Comparison of ENCODE assay signal across 8 mouse cellular contexts in genomic region chr13:110690501-110691255, GRCm38 (mm10).
DNase-seq lines count a peak whose midpoint lies in the region; ATAC-seq and TF ChIP-seq lines count a peak whose summit lies in the region.

No protein-coding gene starts in this region.

- no peak for ATAC-seq in midbrain, postnatal 0 days (ENCODE audit: low FRiP score)
- ATAC-seq in midbrain, embryonic 15.5 days (replicated peaks) = no peak; the same call in 1 of the 2 replicates
- ATAC-seq in liver, embryonic 11.5 days (replicated peaks; ENCODE audit: low FRiP score) = no peak
- ATAC-seq in activated CD4-positive, CD25-positive, alpha-beta regulatory T cell, adult 4 months = no peak

- intact Hi-C loops in heart, postnatal 14 days (cut with DNase I) = no loop called here

- H3K4me2 ChIP-seq in midbrain, postnatal 0 days (ENCODE audit: low read depth, low read length, poor library complexity, severe bottlenecking) = peak overlapping the region; percentile 2; the same call in 1 of the 2 replicates
- H3K4me2 ChIP-seq in midbrain, embryonic 15.5 days = no peak overlapping the region
- H3K4me2 ChIP-seq in liver, embryonic 11.5 days = no peak overlapping the region

- H3K36me3 ChIP-seq in midbrain, postnatal 0 days (ENCODE audit: insufficient read depth, low read length) = no peaks in the 10 kb centered on the region
- H3K36me3 ChIP-seq in midbrain, embryonic 15.5 days (replicated peaks) = no peaks in the 10 kb centered on the region
- no peaks in the 10 kb centered on the region for H3K36me3 ChIP-seq in liver, embryonic 11.5 days (ENCODE audit: control insufficient read depth, insufficient read depth, low read length)

- DNase-seq in adrenal gland, adult 2 months = peak; percentile 21
- DNase-seq in adrenal gland, postnatal 4 days (ENCODE audit: low spot score in 2 of 2) = no peak
- DNase-seq in midbrain, postnatal 0 days (ENCODE audit: low spot score) = peak; percentile 79
- DNase-seq in heart, postnatal 14 days = peak; percentile 36
- DNase-seq in mesoderm, embryonic 11.5 days (ENCODE audit: low read depth, low spot score) = peak; percentile 59
- DNase-seq in liver, embryonic 11.5 days (ENCODE audit: low spot score) = no peak

- no peaks in the 10 kb centered on the region for H3K9me3 ChIP-seq in midbrain, postnatal 0 days (ENCODE audit: low read length)
- no peaks in the 10 kb centered on the region for H3K9me3 ChIP-seq in midbrain, embryonic 15.5 days
- H3K9me3 ChIP-seq in liver, embryonic 11.5 days (ENCODE audit: control insufficient read depth, low read length) = no peaks in the 10 kb centered on the region

- WGBS in midbrain, postnatal 0 days = 43% methylated on average over 10 of the region's 10 CpGs
- 50% methylated on average over 10 of the region's 10 CpGs for WGBS in midbrain, embryonic 15.5 days
- 59% methylated on average over 10 of the region's 10 CpGs for WGBS in liver, embryonic 11.5 days

- no peak overlapping the region for H3K27ac ChIP-seq in midbrain, postnatal 0 days (ENCODE audit: low read depth, low read length)
- no peak overlapping the region for H3K27ac ChIP-seq in midbrain, embryonic 15.5 days
- no peak overlapping the region for H3K27ac ChIP-seq in liver, embryonic 11.5 days (ENCODE audit: low read depth, low read length)

- no peak overlapping the region for H3K4me3 ChIP-seq in midbrain, postnatal 0 days (ENCODE audit: low read depth, low read length)
- no peak overlapping the region for H3K4me3 ChIP-seq in midbrain, embryonic 15.5 days
- no peak overlapping the region for H3K4me3 ChIP-seq in liver, embryonic 11.5 days (ENCODE audit: low read depth, low read length)

- TF ChIP-seq CTCF in midbrain, postnatal 0 days (IDR thresholded peaks at IDR 0.05) = no peak

- no peak overlapping the region for H3K9ac ChIP-seq in midbrain, postnatal 0 days (replicated peaks; ENCODE audit: low read length, poor library complexity, severe bottlenecking)
- no peak overlapping the region for H3K9ac ChIP-seq in midbrain, embryonic 15.5 days
- H3K9ac ChIP-seq in liver, embryonic 11.5 days (ENCODE audit: low read depth, low read length) = no peak overlapping the region

- H3K4me1 ChIP-seq in midbrain, postnatal 0 days (ENCODE audit: insufficient read depth, low read length) = no peaks in the 10 kb centered on the region
- no peaks in the 10 kb centered on the region for H3K4me1 ChIP-seq in midbrain, embryonic 15.5 days
- H3K4me1 ChIP-seq in liver, embryonic 11.5 days (replicated peaks; ENCODE audit: control insufficient read depth, insufficient read depth, low read length) = no peaks in the 10 kb centered on the region

- H3K27me3 ChIP-seq in midbrain, postnatal 0 days (ENCODE audit: insufficient read depth, low read length) = no peaks in the 10 kb centered on the region
- H3K27me3 ChIP-seq in midbrain, embryonic 15.5 days (replicated peaks) = no peaks in the 10 kb centered on the region
- no peaks in the 10 kb centered on the region for H3K27me3 ChIP-seq in liver, embryonic 11.5 days (replicated peaks; ENCODE audit: control insufficient read depth, insufficient read depth, low read length)

Comparison
In these comparisons a context has a peak if more than half of its experiments do, and no peak if none do; other contexts are left out.
1. DNase-seq: peak in adrenal gland, adult 2 months (single experiment), midbrain, postnatal 0 days (single experiment), heart, postnatal 14 days (2 of 2) and mesoderm, embryonic 11.5 days (single experiment); none in adrenal gland, postnatal 4 days (0 of 2) and liver, embryonic 11.5 days (single experiment).